Mouse (Mus musculus) left cerebral cortex, postnatal 36 days (tissue): ENCODE measurements around the gene Mast3. TPM values are rescaled to one million over a fixed set of nuclear protein-coding genes. Genes with fewer than 3 reads are reported as not detected.

Experiments
- DNase-seq, 2 experiments: peaks; one replicate each; pipeline ENCODE4 v3.0.0; 2021 to 2022; ENCODE audit warnings: low spot score in 2 of 2, mixed read lengths in 1 of 2
- intact Hi-C: fragments of 180-260 bp; cut with DNase I; formaldehyde crosslinking; loops from one replicate; pipeline ENCODE4 v1.15.1; 2025
- total RNA-seq, 2 experiments: library from RNA; stranded (reverse); gene quantifications; 2 replicates each; pipeline ENCODE4 v1.2.3; 2021

Gene Mast3
- 100 to 1,000 TPM; 312 to 338 TPM for total RNA-seq

DNA sequence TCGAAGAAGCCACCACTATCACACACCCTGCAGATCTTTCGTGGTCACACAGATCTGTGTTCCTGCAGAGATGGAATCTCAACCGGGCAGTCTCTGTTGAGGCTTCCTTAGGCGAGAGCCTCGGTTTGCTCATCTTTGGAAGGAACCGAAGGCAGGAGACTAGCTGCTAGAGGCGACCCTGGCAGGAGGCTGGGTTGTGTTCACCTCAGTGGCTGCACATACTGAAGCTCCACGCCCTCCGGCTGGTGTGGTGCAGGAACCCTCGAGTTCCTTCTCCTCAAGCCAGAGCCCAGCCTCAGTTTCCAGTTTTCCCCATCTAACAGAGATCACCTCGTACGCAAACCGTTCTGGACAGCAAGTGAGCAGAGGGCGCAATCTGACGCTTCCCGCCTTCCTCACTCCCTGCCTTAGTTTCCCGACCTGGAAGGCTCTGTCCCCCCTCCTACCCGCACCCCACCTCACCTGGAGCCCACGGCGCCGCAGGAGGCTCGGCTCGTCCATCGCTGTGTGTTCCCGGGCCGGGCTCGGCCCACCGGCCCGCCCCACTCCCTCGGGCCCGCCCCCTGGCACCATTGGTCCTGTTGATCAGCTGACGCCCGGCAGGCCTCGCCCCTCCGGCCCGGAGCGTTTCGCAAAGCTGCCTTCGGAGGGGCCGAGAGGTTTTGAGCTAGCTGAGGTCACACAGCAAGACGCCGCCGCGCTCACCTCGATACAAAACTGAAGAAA, at the start of gene Mast3:
Mast3 (minus strand) TSS at position 574 of the 726 bp plus-strand sequence.
- peak; percentile 81 to 85 for DNase-seq
- intact Hi-C loops, result no loop called here

DNA sequence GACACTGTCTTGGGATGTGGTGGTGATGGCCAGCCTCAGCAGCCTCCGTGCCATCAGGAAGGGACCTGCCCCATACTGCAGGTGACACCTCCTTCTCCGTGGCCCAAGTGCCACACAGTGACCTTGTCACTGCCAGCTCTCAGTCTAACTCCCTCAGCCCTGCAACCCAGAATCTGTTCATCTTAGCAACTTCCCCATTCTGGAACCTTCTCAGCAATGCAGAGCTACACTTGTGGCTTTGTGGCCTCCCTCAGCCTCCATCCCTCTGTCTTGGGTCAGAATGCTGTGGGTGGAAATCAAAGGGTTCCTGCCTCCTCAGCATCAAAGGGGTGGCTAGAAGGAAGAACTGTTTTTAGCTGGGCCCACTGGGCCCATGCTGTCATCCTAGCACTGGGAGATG, 49.0 kb upstream of the Mast3 start:
- intact Hi-C loops, result no loop called here
- no peak for DNase-seq

- intact Hi-C loops, result no loop called here
- no peak for DNase-seq
Observed at GRCm38 (mm10) chr8:70852595-70853231, 47.9 kb upstream of the Mast3 start.

DNA sequence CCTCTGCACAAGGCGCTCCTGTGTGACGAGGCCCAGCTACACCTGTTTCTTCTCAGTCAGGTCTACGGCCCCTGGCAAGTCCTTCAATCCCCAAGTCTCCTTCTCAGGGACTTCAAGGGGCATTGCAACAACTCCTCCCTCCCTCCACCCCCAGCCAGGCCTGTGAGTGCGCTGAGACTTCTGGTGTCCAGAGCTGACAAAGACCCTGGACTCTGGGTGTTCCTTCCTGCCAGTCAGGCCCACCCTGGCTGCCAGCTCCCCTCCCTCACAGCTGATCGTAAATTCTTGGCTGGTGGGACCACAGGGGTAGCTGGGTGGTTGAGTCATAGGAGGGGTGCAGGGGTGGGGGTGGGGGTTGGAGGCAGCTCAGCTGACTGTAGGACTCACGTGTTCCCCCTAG, 47.0 kb upstream of the Mast3 start:
- intact Hi-C loops, result no loop called here
- DNase-seq, result no peak

- intact Hi-C loops, result no loop called here
- DNase-seq, result no peak
Observed at GRCm38 (mm10) chr8:70850947-70851346, 46.1 kb upstream of the Mast3 start.

- DNase-seq, result no peak
- intact Hi-C loops, result no loop called here
Observed at GRCm38 (mm10) chr8:70850132-70850845, 45.4 kb upstream of the Mast3 start.

GRCm38 (mm10) chr8:70849333-70849990, 44.6 kb upstream of the Mast3 start:
- intact Hi-C loops, result no loop called here
- DNase-seq, result no peak

GRCm38 (mm10) chr8:70846371-70847154, 41.7 kb upstream of the Mast3 start:
- intact Hi-C loops, result no loop called here
- no peak for DNase-seq

GRCm38 (mm10) chr8:70845108-70845507, 40.3 kb upstream of the Mast3 start:
- intact Hi-C loops, result no loop called here
- no peak for DNase-seq

DNA sequence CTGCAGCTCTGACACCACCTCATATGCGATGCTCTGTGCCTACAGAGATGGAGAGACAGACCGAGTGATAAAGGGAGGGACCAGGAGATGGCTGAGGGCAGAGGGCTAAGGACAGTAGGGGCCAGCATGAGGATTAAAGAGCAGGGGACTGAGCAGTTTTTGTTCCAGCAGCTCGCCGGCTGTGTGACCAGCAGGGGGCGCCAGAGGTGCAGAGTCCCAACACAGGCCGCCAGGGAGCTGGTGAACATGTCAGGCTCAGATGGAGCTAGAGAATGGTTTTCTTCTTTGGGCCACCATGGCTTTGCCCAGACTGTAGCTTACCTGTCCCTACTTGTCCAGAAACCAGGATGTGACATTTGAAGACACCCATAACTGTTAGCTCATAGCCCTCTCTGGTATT, 39.7 kb upstream of the Mast3 start:
- DNase-seq, result peak; percentile 71 to 80
- intact Hi-C loops, result loop anchor here (1.0 to 5.0 kb wide), 2 partner anchors 25 to 77 kb away; no protein-coding TSS in a partner anchor

DNA sequence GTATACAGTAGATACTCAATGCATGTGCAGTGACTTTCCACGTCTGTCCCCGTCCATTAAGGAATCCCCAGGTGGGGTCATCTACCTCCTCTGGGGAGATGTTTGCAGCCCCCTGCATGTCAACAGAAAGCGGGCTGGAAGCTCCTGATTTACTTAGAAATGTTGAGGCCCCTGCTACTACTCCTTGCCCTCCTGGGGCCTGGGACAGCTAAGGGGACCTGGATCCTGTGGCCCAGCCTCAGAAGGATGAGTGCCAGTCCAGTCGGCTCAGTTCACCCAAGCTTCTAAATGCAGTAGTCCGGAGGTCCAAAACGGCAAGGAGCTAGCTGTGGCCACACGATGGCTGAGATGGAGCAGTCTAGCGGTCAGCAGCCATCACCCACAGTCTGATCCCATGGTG, 39.1 kb upstream of the Mast3 start:
- DNase-seq, result no peak
- intact Hi-C loops, result loop anchor here (1.0 to 5.0 kb wide), 2 partner anchors 25 to 77 kb away; no protein-coding TSS in a partner anchor

DNA sequence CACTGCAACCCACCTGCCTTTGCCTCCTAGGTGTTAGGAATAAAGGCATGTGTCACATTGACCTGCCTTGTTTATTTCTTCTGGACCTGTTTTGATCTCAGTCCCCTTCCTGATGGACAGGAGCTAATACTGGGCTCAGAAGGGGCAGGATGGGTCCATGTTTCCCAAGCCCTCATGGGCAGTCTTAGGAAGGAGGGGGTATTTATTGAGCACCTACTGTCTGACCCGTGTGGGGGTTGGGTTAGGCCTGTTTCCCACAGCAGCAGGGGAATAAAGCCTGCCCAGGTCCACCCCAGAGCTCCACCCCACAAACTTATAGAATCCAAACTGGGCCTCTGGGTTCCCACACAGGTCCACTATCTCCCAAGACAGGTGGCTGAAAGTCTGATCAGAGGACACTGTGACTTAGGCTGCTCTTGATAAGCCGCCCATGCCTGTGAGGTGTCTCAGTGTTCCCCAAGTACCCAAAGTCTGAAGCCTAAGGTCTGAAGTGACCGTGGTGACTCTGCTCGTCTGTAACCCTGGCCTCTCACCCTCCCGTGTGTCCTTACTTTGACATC, 38.4 kb upstream of the Mast3 start:
- intact Hi-C loops, result loop anchor here (5.0 kb wide), 1 partner anchor 76 kb away; no protein-coding TSS in a partner anchor
- no peak for DNase-seq

GRCm38 (mm10) chr8:70842484-70842883, 37.6 kb upstream of the Mast3 start:
- no peak for DNase-seq
- intact Hi-C loops, result loop anchor here (5.0 kb wide), 1 partner anchor 75 kb away; no protein-coding TSS in a partner anchor

DNA sequence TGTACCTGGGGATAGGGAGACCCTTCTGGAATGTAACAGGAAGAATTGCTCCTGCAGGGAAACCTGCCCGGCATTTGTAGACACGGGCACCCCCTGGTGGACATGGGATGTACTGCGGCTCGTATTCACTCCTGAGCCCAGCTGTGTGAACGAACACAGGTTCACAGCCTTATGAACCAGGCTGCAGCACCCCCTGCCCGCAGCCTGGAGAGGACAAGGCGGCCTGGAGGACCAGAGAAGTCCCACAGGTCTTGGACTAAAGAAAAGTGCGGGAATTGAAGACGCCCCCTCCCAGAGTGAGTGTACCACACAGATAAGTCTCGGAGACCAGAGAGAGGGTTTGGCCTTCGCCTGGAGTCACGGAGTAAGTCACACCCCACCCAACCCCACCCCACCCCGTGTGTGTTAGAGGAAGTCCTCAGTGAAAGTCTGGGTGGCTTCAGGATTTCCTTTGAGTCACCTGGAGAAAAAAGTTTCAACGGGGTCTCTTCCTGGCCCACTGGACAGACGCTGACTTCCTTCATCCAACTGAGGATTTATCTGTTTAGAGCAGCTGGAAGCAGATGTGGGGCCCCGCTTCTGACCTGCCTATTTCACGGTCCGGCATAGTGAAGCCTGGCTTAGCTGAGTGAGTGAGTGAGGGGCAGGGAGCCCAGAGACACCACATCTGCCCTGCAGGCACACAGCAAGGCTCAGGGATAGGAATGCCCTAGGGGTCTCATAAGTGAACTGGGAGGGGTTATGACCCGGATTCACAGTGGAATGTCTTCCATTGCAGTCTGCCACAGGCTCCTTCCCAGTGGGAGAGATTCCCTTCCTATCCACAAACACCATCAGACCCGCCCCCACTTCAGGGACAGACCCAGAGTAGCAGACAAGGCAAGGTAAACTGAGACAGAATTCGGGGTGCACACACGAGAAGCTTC, 36.6 kb upstream of the Mast3 start:
- intact Hi-C loops, result loop anchor here (2.0 to 5.0 kb wide), 2 partner anchors 74 to 123 kb away; partner anchors contain the start of gene Gm3336
- peak; percentile 80 to 89 for DNase-seq

DNA sequence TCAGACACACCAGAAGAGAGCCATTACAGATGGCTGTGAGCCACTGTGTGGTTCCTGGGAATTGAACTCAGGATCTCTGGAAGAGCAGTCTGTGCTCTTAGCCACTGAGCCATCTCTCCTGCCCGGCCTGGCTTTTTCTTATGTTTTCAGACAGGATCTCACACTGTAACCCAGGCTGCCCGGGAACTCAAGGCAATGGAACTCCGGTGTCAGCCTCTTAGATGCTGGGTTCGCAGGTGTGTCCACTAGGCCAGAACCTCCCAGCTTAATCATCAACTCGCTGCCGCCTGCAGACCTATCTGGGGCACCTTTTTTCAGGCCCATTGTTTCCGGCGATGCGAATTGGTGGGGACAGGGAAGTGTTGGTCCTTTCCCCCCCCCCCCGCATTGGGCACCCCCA, 35.7 kb upstream of the Mast3 start:
- DNase-seq, result no peak
- intact Hi-C loops, result loop anchor here (2.0 to 5.0 kb wide), 2 partner anchors 73 to 122 kb away; partner anchors contain the start of gene Gm3336

- intact Hi-C loops, result loop anchor here (2.0 to 5.0 kb wide), 3 partner anchors 17 to 121 kb away; partner anchors contain the start of gene Gm3336
- peak; percentile 96 to 97 for DNase-seq
Observed at GRCm38 (mm10) chr8:70839408-70840351, 34.8 kb upstream of the Mast3 start, which contains the start of gene Arrdc2. Gene Arrdc2 (minus strand): TSS chr8:70839720.
